Comparison of ENCODE assay signal across 14 mouse cellular contexts in genomic region chr9:74938670-74939534, GRCm38 (mm10). TPM values are rescaled to one million over a fixed set of nuclear protein-coding genes. Genes with fewer than 3 reads are reported as not detected.
DNase-seq lines count a peak whose midpoint lies in the region; ATAC-seq and TF ChIP-seq lines count a peak whose summit lies in the region.
"Had no signal": no experiment of that assay in that cellular context is flagged by ENCODE, and none has a peak within 500 bp of the region (broad histone marks: within the 10 kb centered on the region; RNA-seq: fewer than 3 reads in every experiment).

No protein-coding gene starts in this region.

- WGBS in kidney, adult 2 months = 43% methylated on average over 12 of the region's 12 CpGs
- WGBS in kidney, embryonic 14.5 days = 66% methylated on average over 12 of the region's 12 CpGs
- 84% methylated on average over 12 of the region's 12 CpGs for WGBS in midbrain, embryonic 15.5 days

- H3K9ac ChIP-seq in kidney, embryonic 14.5 days (ENCODE audit: low read depth, low read length) = no peak overlapping the region
- H3K9ac ChIP-seq in midbrain, embryonic 15.5 days = no peak overlapping the region
- H3K9ac ChIP-seq: embryonic facial prominence, embryonic 13.5 days; forebrain, postnatal 0 days; hindbrain, embryonic 13.5 days; lung, embryonic 15.5 days had no signal

- TF ChIP-seq CTCF in kidney, adult 2 months (conservative IDR thresholded peaks at IDR 0.05; ENCODE audit: insufficient read depth, insufficient read length, low read depth, low read length) = no peak

- no peak for TF ChIP-seq POLR2A in kidney, adult 2 months (IDR thresholded peaks at IDR 0.05; ENCODE audit: low read depth, low read length)

- ATAC-seq in kidney, embryonic 14.5 days (ENCODE audit: low FRiP score, low TSS enrichment) = no peak
- peak; percentile 92 for ATAC-seq in granulocyte monocyte progenitor cell, adult 5-6 weeks (replicated peaks; ENCODE audit: poor library complexity, severe bottlenecking)
- peak; percentile 84 for ATAC-seq in monocyte, adult 5-6 weeks (replicated peaks; ENCODE audit: insufficient number of reproducible peaks, low FRiP score, low TSS enrichment, poor library complexity, severe bottlenecking)
- no peak for ATAC-seq in midbrain, embryonic 15.5 days (replicated peaks)
- ATAC-seq: forebrain, postnatal 0 days had no signal

- H3K27me3 ChIP-seq in kidney, adult 2 months (replicated peaks; ENCODE audit: control insufficient read depth, insufficient read depth, low read length) = no peaks in the 10 kb centered on the region
- no peaks in the 10 kb centered on the region for H3K27me3 ChIP-seq in kidney, embryonic 14.5 days (ENCODE audit: control insufficient read depth, insufficient read depth, low read length)
- no peaks in the 10 kb centered on the region for H3K27me3 ChIP-seq in midbrain, embryonic 15.5 days (replicated peaks)
- H3K27me3 ChIP-seq: embryonic facial prominence, embryonic 13.5 days; hindbrain, embryonic 13.5 days; lung, embryonic 15.5 days had no signal

- peak overlapping the region; percentile 76 for H3K27ac ChIP-seq in kidney, adult 2 months (ENCODE audit: insufficient read depth, low read depth, low read length)
- H3K27ac ChIP-seq in kidney, embryonic 14.5 days (ENCODE audit: low read depth, low read length) = no peak overlapping the region
- H3K27ac ChIP-seq in midbrain, embryonic 15.5 days = no peak overlapping the region
- H3K27ac ChIP-seq: embryonic facial prominence, embryonic 13.5 days; hindbrain, embryonic 13.5 days; lung, embryonic 15.5 days had no signal

- H3K9me3 ChIP-seq in kidney, embryonic 14.5 days (ENCODE audit: control insufficient read depth, low read length) = no peaks in the 10 kb centered on the region
- no peaks in the 10 kb centered on the region for H3K9me3 ChIP-seq in midbrain, embryonic 15.5 days
- H3K9me3 ChIP-seq: embryonic facial prominence, embryonic 13.5 days; hindbrain, embryonic 13.5 days; lung, embryonic 15.5 days had no signal

- H3K4me3 ChIP-seq in kidney, adult 2 months (ENCODE audit: insufficient read depth, low read depth, low read length) = no peak overlapping the region
- no peak overlapping the region for H3K4me3 ChIP-seq in kidney, embryonic 14.5 days (ENCODE audit: low read length)
- H3K4me3 ChIP-seq in midbrain, embryonic 15.5 days = no peak overlapping the region
- H3K4me3 ChIP-seq: embryonic facial prominence, embryonic 13.5 days; hindbrain, embryonic 13.5 days; lung, embryonic 15.5 days; myocyte had no signal

- peak; percentile 90 for DNase-seq in kidney, adult 2 months
- DNase-seq in kidney, postnatal 25 days = peak; percentile 65 to 78
- DNase-seq in layer of hippocampus, postnatal 10 days (ENCODE audit: low spot score in 2 of 2) = no peak
- DNase-seq: cerebellum, adult 11-12 months; forebrain, postnatal 0 days; thymus, adult 2 months had no signal

- peaks cover 11% of the 10 kb centered on the region; the same call in 1 of the 2 replicates for H3K4me1 ChIP-seq in kidney, adult 2 months (ENCODE audit: control insufficient read depth, insufficient read depth, low read length)
- H3K4me1 ChIP-seq in kidney, embryonic 14.5 days (ENCODE audit: control insufficient read depth, insufficient read depth, low read length) = no peaks in the 10 kb centered on the region
- H3K4me1 ChIP-seq in midbrain, embryonic 15.5 days = no peaks in the 10 kb centered on the region
- H3K4me1 ChIP-seq: embryonic facial prominence, embryonic 13.5 days; hindbrain, embryonic 13.5 days; lung, embryonic 15.5 days had no signal

- H3K36me3 ChIP-seq in kidney, adult 2 months (ENCODE audit: control insufficient read depth, insufficient read depth, low read length) = no peaks in the 10 kb centered on the region
- H3K36me3 ChIP-seq in kidney, embryonic 14.5 days (ENCODE audit: control insufficient read depth, insufficient read depth, low read length) = no peaks in the 10 kb centered on the region
- no peaks in the 10 kb centered on the region for H3K36me3 ChIP-seq in midbrain, embryonic 15.5 days (replicated peaks)
- H3K36me3 ChIP-seq: embryonic facial prominence, embryonic 13.5 days; hindbrain, embryonic 13.5 days; lung, embryonic 15.5 days had no signal

- H3K4me2 ChIP-seq in kidney, embryonic 14.5 days (replicated peaks; ENCODE audit: low read depth, low read length) = no peak overlapping the region
- H3K4me2 ChIP-seq in midbrain, embryonic 15.5 days = no peak overlapping the region
- H3K4me2 ChIP-seq: embryonic facial prominence, embryonic 13.5 days; hindbrain, embryonic 13.5 days; lung, embryonic 15.5 days had no signal

RNA-seq across cellular contexts. Expression of gene Fam214a, which starts 13.8 kb away (rescaled TPM):
- 12.1 and 12.8 TPM in 2 replicates for polyA plus RNA-seq in kidney, adult 2 months (2012; rRNA removed)
- 6.0 and 10.4 TPM in 2 replicates for polyA plus RNA-seq in kidney, embryonic 14.5 days (2014; fragmentation: Nextera tagmentation; extraction: Ambion mirVana)
- 8.8 and 9.2 TPM in 2 replicates for total RNA-seq in granulocyte monocyte progenitor cell, adult 5-6 weeks (2014; fragmentation: Nextera tagmentation)
- total RNA-seq in granulocyte monocyte progenitor cell, adult 5-6 weeks (2017) = 9.4 and 13.5 TPM in 2 replicates
- total RNA-seq in monocyte, adult 5-6 weeks (2017) = 35.8 to 79.7 TPM (median 43.8 TPM) in 3 replicates
- 10 to 100 TPM; 34.2 to 37.9 TPM for total RNA-seq in layer of hippocampus, postnatal 10 days (2021)
- 25.2 and 28.1 TPM in 2 replicates for polyA plus RNA-seq in midbrain, embryonic 15.5 days (2015; fragmentation: Nextera tagmentation; extraction: Ambion mirVana)

Comparison
In these comparisons a context has a peak if more than half of its experiments do, and no peak if none do; other contexts are left out.
1. DNase-seq: peak in kidney, adult 2 months (single experiment) and kidney, postnatal 25 days (2 of 2); none in layer of hippocampus, postnatal 10 days (0 of 2).
2. ATAC-seq: peak in granulocyte monocyte progenitor cell, adult 5-6 weeks (single experiment) and monocyte, adult 5-6 weeks (single experiment); none in kidney, embryonic 14.5 days (single experiment) and midbrain, embryonic 15.5 days (single experiment).